Mouse (Mus musculus): Measurements from ENCODE around the gene Rdh12. TPM values are rescaled to one million over a fixed set of nuclear protein-coding genes. Genes with fewer than 3 reads are reported as not detected.

Rdh12 gene
- polyA plus RNA-seq (2012; rRNA removed) = 9.1 and 13.4 TPM in 2 replicates

DNA sequence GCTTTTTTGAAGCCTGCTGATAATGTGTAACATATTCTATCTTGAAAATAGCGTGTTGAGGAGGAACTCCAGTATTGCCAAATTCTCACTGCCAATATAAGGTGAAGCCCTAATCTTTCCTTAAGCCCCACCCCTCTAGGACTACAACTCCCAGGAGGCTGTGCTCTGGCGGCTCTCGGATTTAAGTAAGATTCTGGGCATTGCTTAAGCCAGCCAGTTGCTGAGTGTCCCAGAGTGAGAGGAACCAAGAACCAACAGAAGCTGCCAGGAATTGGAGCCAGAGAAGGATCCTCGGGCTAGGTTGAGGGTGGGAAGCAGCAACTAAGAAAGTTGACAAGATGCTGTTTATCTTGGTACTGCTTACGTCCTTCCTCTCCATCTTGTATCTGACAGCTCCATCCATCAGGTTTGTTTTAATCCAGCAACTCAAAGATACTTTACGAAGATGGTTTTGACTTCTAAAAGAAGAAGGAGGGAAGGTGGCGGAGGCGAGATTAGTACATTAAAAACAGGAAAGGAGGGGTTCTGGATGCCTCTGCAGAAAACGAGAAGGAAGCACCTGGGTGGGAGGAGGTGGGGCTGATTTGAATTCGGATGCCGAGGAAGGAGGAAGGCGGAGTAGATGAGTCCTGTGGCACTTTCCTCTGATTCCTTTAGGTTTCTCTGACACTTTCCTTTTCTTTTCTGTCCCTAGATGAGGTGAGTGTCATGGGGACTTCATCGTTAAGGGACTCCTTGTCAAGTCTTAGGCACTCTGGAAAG, at the start of gene Rdh12:
Gene Rdh12, plus strand, starts transcription at position 212 of the 762 bp plus-strand sequence.

DNA sequence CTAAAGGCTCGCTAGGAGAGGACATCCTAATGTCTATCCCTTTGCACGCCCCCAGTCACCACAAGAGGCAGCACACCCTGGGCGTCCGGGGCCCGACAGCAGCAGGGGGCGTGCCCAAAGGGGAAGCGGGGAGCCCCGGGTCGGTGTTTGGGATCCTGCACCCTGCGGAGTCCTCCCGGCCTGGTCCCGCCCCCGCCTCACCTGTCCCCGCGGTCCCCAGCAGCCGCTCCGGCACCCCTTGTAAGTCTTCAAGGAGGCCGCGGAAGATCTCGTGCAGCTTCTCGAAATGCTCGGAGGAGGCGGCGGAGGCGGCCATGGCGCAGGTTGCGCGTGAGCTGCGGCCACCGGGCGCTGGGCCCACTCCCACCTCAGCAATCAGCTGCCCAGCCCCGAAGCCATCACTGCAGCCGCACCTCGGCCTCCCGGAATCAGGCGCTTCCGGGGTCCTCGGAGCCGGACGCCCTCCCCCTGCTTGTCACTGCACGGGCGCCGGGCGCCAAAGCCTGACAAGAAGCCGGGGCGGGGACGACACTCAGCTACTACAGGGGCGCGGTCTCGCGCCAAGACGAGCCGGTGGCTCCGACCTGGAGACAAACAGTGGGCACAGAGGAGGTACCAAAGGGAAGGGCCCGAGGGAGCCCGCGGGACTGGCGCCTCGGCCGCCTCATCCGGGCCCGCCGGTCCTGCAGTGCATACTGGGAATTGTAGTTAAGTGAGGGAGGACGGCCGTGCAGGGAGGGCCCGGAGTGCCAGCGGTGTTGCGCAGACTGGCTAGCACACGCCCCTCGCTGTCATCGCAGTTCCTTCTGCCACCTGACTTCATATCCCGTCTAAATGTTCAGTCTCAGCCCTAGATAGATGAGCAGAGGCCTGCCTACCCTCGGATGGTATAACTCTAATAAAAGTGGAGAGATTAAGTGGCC, 36.4 kb upstream of the Rdh12 start, which contains the start of gene Vti1b:
Gene Vti1b, minus strand, starts transcription at position 649 of the 923 bp plus-strand sequence.

DNA sequence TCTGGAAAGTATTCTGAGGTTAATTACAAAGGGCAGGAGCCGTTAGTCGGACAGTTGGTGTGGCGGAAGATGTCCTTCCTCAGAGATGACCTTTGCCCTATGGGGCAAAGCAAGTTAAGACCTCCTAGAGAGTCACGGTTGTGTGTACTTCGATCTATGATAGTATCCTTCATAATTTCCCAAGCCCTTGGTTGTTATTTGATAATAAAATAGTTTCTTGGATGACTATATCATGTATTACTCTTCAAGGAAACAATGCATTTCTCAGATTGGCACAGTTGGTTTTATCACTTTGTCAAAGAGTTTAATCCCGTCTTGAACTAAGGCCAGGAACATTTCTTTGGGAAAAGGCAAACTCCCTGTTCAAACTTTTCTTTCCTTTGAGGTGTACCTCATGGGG, 16.5 kb upstream of the Rdh12 start, which contains the start of gene Rdh11:
Gene Rdh11, minus strand, starts transcription at position 101 of the 400 bp plus-strand sequence.

Other genes starting within 250 kb of the Rdh12 start
- 2.9 and 3.3 TPM in 2 replicates for gene Tmem229b, start 201.3 kb upstream of the Rdh12 start, polyA plus RNA-seq (2012; rRNA removed)
- gene Plekhh1, start 179.8 kb upstream of the Rdh12 start, polyA plus RNA-seq (2012; rRNA removed) = 7.3 and 7.9 TPM in 2 replicates
- 5.3 and 5.7 TPM in 2 replicates for gene Pigh, start 119.3 kb upstream of the Rdh12 start, polyA plus RNA-seq (2012; rRNA removed)
- 0.08 and 0.41 TPM in 2 replicates for gene Arg2, start 78.1 kb upstream of the Rdh12 start, polyA plus RNA-seq (2012; rRNA removed)
- gene Vti1b, start 36.2 kb upstream of the Rdh12 start, polyA plus RNA-seq (2012; rRNA removed) = 12.8 and 22.2 TPM in 2 replicates
- gene Rdh11, start 16.6 kb upstream of the Rdh12 start, polyA plus RNA-seq (2012; rRNA removed) = 1.7 and 3.6 TPM in 2 replicates
- 2.7 and 5.0 TPM in 2 replicates for gene Zfyve26, start 87.4 kb downstream of the Rdh12 start, polyA plus RNA-seq (2012; rRNA removed)
- 0.05 and 0.13 TPM in 2 replicates for gene Rad51b, start 88.4 kb downstream of the Rdh12 start, polyA plus RNA-seq (2012; rRNA removed)

Measured in stomach, adult 2 months (tissue).